Mouse (Mus musculus) lung, postnatal 0 days (tissue): ENCODE data around the gene Vmn1r50.

Experiments
- CTCF ChIP-seq: IDR thresholded peaks from 2 replicates; pipeline ENCODE4 v1.5.1; 2016; ENCODE audit warnings: antibody characterized with exemption, mild to moderate bottlenecking
- EP300 ChIP-seq: IDR thresholded peaks from 2 replicates; pipeline ENCODE4 v1.6.1; 2016; ENCODE audit warnings: antibody characterized with exemption, mild to moderate bottlenecking, control low read depth

DNA sequence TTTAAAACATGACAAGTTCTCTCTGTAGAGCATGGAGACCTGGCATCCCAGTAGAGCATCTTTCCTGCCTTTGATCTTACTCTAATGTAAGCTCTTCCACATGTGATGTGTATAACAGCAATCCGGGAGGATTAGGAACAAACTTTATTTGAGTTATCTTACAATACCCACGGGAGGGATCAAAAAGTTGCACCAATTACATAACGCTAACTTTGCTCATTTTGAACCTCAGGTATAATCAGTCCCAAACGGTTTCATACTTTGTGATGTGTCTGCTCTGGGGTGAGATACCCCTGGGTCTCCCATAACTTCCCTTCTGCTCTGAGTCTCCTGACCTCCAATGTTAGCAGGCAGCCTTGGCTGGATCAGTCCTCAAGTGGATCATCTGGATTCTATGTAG is 22.8 kb upstream of the Vmn1r50 start, which contains the start of gene Vmn1r49:
- TF ChIP-seq CTCF, result no peak
- no peak for TF ChIP-seq EP300
